Mouse (Mus musculus) ES-E14 (cell line): ENCODE results near the gene Gm28729. TPM values are rescaled to one million over a fixed set of nuclear protein-coding genes. Genes with fewer than 3 reads are reported as not detected.

Experiments used
- DNase-seq: peaks from one replicate; pipeline ENCODE4 v3.0.0-alpha.2; 2013; ENCODE audit warnings: low read depth, low spot score
- H3K27ac ChIP-seq: 2 replicates; pipeline ENCODE4 v1.5.1; 2012; ENCODE audit warnings: low read depth, mild to moderate bottlenecking, low read length, moderate library complexity, mixed read lengths; ENCODE audit not compliant: poor library complexity, insufficient read depth, severe bottlenecking
- H3K36me3 ChIP-seq: 2 replicates; pipeline ENCODE4 v1.6.1; 2012; ENCODE audit warnings: mild to moderate bottlenecking, low read length, moderate library complexity, mixed read lengths; ENCODE audit not compliant: control insufficient read depth, poor library complexity, insufficient read depth, severe bottlenecking
- H3K4me1 ChIP-seq, 2 experiments: fragments of 150-350 bp in 1 of 2; sonication (generic) in 1 of 2; 2 replicates each; pipeline ENCODE4 v1.6.1; 2012; ENCODE audit warnings: low read length in 2 of 2, mild to moderate bottlenecking in 1 of 2, mixed read lengths in 1 of 2; ENCODE audit not compliant: control insufficient read depth in 2 of 2, insufficient read depth in 2 of 2, poor library complexity in 1 of 2
- H3K4me3 ChIP-seq, 2 experiments: fragments of 150-350 bp in 1 of 2; sonication (generic) in 1 of 2; 2 replicates each; pipeline ENCODE4 v1.5.1; 2012; ENCODE audit warnings: low read length in 2 of 2, low read depth in 1 of 2, mild to moderate bottlenecking in 1 of 2, mixed read lengths in 1 of 2; ENCODE audit not compliant: insufficient read depth in 1 of 2, poor library complexity in 1 of 2, severe bottlenecking in 1 of 2
- H3K9ac ChIP-seq: 2 replicates; pipeline ENCODE4 v1.6.1; 2012; ENCODE audit warnings: low read depth, mild to moderate bottlenecking, low read length, mixed read lengths; ENCODE audit not compliant: poor library complexity, insufficient read depth, severe bottlenecking
- H3K9me3 ChIP-seq: fragments of 150-350 bp; sonication (generic); 2 replicates; pipeline ENCODE4 v1.6.1; 2012; ENCODE audit warnings: low read depth, mild to moderate bottlenecking, low read length; ENCODE audit not compliant: control insufficient read depth, insufficient read depth
- CHD2 ChIP-seq: IDR thresholded peaks from 2 replicates; pipeline ENCODE4 v1.6.1; 2014; ENCODE audit warnings: mild to moderate bottlenecking, low read depth, low read length, inconsistent platforms
- HCFC1 ChIP-seq: IDR thresholded peaks from 2 replicates; pipeline ENCODE4 v1.6.1; 2012; ENCODE audit warnings: low read length, inconsistent platforms, borderline replicate concordance; ENCODE audit not compliant: insufficient read depth
- MAFK ChIP-seq: IDR thresholded peaks from 2 replicates; pipeline ENCODE4 v1.6.1; 2014; ENCODE audit warnings: mild to moderate bottlenecking, low read depth, low read length, inconsistent platforms; ENCODE audit not compliant: insufficient read depth
- ZC3H11A ChIP-seq: IDR thresholded peaks from 2 replicates; pipeline ENCODE4 v1.6.1; 2012; ENCODE audit warnings: low read depth, mild to moderate bottlenecking, inconsistent platforms, low read length, borderline replicate concordance
- ZNF384 ChIP-seq: IDR thresholded peaks from 2 replicates; pipeline ENCODE4 v1.6.1; 2012; ENCODE audit warnings: low read depth, low read length, inconsistent platforms
- in situ Hi-C, 2 experiments: fragments of 600-800 bp; cut with MboI; formaldehyde crosslinking; loops; one replicate each; pipeline ENCODE4 v1.15.1; 2025; ENCODE audit warnings: low sequenced_read_pairs in 2 of 2, inconsistent platforms in 1 of 2; ENCODE audit not compliant: unreplicated experiment in 2 of 2
- total RNA-seq: library from RNA; depleted of rRNA; stranded (reverse); fragments of 300-350 nt; gene quantifications from 2 replicates; pipeline ENCODE4 v1.2.3, GENCODE M21; 2012; rRNA removed

The Gm28729 gene
- total RNA-seq, 1 experiment: 0.40 TPM

- Histone ChIP-seq H3K9ac (no peak overlapping the region), H3K36me3 (no peaks in the 10 kb centered on the region), H3K4me3 (peak overlapping the region; percentile 3 to 48; a peak in 2 of 4 replicates), H3K4me1 (peaks cover 6 to 24% of the 10 kb centered on the region in 2 experiments; a peak in 3 of 4 replicates), H3K9me3 (no peaks in the 10 kb centered on the region), H3K27ac (no peak overlapping the region)
- in situ Hi-C loops: no loop called here
- DNase-seq: no peak
- TF ChIP-seq CHD2 (no peak), HCFC1 (no peak), MAFK (no peak), ZNF384 (no peak), ZC3H11A (no peak)
These were observed 86.7 kb downstream of the Gm28729 start for GRCm38 (mm10) chr9:96438334-96438871.

GRCm38 (mm10) chr9:96437805-96438333, 87.2 kb downstream of the Gm28729 start:
- DNase-seq: peak; percentile 53
- Histone ChIP-seq H3K27ac (no peak overlapping the region), H3K4me1 (peaks cover 6 to 24% of the 10 kb centered on the region in 2 experiments; a peak in 3 of 4 replicates), H3K4me3 (peak overlapping the region; percentile 3 to 48; a peak in 3 of 4 replicates), H3K9me3 (no peaks in the 10 kb centered on the region), H3K36me3 (no peaks in the 10 kb centered on the region), H3K9ac (no peak overlapping the region)
- in situ Hi-C loops: no loop called here
- TF ChIP-seq CHD2: no peak
- TF ChIP-seq MAFK: 0 out of 2 replicates have a peak, but pooled peaks have one; percentile 41

DNA sequence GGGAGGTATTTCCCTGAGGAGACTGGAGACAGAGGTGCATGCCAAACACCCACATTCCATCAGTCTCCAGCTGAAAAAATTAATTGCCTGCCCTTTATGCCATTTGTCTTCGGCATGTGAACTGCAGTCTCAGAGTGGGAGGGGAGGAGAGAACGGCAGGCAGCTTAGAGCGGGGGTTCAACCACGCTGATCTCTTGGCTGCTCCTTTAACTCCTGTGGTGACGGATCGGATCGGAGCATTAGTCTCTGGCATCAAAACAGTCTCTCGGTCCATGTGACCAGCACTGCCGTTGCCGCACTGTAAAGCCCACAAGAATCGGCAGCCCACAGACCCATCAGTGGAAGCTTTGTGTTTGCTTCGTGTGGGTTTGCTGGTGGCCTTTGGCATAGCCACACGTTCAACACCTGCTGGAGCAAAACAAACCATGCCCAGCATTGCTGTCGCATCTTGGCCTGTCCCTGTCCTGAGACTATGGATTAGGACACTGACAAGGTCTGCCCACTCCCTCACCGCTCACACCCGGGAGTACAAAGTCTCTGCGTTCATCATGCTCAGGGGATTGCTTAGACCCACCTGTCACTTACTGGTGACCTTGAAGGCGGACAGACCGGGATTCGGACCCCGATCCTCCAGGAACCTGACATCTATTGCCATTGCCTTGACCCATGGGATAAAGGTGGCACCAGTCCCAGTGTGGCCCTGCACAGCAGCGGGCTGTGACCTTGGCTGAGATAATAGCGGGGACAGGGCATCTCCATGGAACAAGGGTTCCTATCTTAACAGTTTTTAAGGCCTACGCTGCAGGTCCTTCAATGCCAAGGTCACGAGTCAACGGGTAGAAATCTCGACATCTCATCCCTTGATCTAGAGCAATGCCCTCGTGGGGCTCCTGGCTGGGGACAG, 87.9 kb downstream of the Gm28729 start:
- no peaks in the 10 kb centered on the region for H3K36me3 ChIP-seq
- no peak for DNase-seq
- TF ChIP-seq HCFC1 (no peak), CHD2 (no peak), ZNF384 (no peak), ZC3H11A (no peak), MAFK (no peak)
- H3K4me1 ChIP-seq: peaks cover 6 to 24% of the 10 kb centered on the region in 2 experiments; a peak in 3 of 4 replicates
- H3K4me3 ChIP-seq: peak overlapping the region; percentile 3 to 48; a peak in 3 of 4 replicates
- in situ Hi-C loops: no loop called here
- no peak overlapping the region for H3K27ac ChIP-seq
- no peak overlapping the region for H3K9ac ChIP-seq
- no peaks in the 10 kb centered on the region for H3K9me3 ChIP-seq

Other genes starting within 250 kb of the Gm28729 start
- 131 and 132 TPM in 2 replicates for gene Atp1b3, start 160.8 kb downstream of the Gm28729 start, total RNA-seq
- gene Rnf7, start 46.6 kb downstream of the Gm28729 start, total RNA-seq: 152 and 198 TPM in 2 replicates
- gene Rasa2, start 106.4 kb upstream of the Gm28729 start, total RNA-seq: 8.4 and 9.7 TPM in 2 replicates
- 16.0 and 26.2 TPM in 2 replicates for gene Zbtb38, start 227.6 kb upstream of the Gm28729 start, total RNA-seq